Mouse (Mus musculus) bone marrow macrophage, adult 2 months (primary cell): ENCODE measurements at regions not wholly inside any gene's neighbourhood (a gene's known extent, or its start where the extent isn't known, plus 50 kb on each side); places are given as distances from the start of the nearest gene placed in this dataset.

Experiments used
- H3K27ac ChIP-seq: 2 replicates; pipeline ENCODE4 v1.5.1; 2012; ENCODE audit warnings: low read depth, low read length; ENCODE audit not compliant: insufficient read depth
- H3K4me1 ChIP-seq: 2 replicates; pipeline ENCODE4 v1.6.1; 2012; ENCODE audit warnings: low read length; ENCODE audit not compliant: control insufficient read depth, insufficient read depth
- H3K4me3 ChIP-seq: 2 replicates; pipeline ENCODE4 v1.5.1; 2012; ENCODE audit warnings: mild to moderate bottlenecking, low read length, moderate library complexity; ENCODE audit not compliant: insufficient read depth
- CTCF ChIP-seq: IDR thresholded peaks from 2 replicates; pipeline ENCODE4 v1.5.1; 2012; ENCODE audit warnings: low read depth, mild to moderate bottlenecking, low read length, moderate library complexity
- POLR2A ChIP-seq: IDR thresholded peaks from 2 replicates; pipeline ENCODE4 v1.6.1; 2012; ENCODE audit warnings: mild to moderate bottlenecking, low read depth, low read length, borderline replicate concordance

DNA sequence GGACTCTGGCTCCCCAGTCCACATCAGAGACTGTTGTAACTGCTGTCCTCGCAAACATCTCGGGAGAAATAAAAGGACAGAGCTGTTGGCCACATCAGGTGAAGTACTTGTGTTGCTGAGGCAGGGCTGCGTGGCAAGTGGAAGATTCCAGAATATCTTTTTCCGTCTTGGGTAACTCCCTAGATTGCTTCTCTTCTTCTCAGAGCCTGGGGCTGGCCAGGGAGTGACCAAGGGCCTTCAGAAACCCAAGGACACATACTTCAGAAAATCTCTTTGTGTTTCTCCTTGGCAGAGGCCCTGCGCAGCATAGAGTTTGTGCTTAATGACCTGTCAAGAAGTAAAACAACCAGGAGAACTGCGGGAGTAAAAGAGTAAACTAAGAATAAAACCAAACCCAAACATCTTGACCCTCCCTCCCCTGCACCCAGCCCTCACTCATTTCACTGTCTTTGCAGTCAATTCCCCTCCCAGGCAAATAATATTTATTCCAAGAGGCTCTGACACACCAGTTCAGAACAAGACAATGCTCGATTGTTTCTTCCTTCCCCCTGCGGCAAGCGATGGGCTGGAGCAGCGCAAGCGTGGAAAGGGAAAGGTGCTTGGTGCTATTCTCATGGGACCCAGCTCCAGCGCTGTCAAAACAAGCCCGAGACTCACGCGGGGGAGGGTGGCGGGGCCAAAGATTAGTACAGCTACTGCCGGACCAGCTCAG lies 223.6 kb upstream of the Tmem45b start:
- TF ChIP-seq CTCF (no peak), POLR2A (no peak)
- H3K27ac ChIP-seq, result no peak overlapping the region
- no peak overlapping the region for H3K4me3 ChIP-seq
- H3K4me1 ChIP-seq, result no peaks in the 10 kb centered on the region

DNA sequence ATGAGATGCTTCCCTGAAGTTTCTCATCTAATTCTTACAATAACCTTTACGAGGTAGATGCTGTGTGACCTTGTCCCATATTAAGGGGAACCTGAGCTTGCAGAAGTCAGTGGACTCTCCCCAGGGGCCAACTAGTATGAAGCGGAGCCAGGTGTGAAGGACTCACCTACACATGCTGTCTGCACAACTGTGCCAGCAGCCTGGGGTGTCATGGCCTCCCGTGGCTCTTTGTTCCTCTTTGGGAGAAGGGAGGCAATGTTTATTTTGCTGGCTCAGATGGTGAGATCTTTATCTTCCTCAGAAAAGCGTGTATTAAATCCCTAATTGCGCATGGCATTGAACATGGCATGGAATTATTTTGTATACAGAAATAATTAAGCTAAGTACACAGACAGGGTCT lies 222.2 kb upstream of the Tmem45b start:
- Histone ChIP-seq H3K4me1 (no peaks in the 10 kb centered on the region), H3K4me3 (no peak overlapping the region), H3K27ac (no peak overlapping the region)
- TF ChIP-seq POLR2A (no peak), CTCF (no peak)

DNA sequence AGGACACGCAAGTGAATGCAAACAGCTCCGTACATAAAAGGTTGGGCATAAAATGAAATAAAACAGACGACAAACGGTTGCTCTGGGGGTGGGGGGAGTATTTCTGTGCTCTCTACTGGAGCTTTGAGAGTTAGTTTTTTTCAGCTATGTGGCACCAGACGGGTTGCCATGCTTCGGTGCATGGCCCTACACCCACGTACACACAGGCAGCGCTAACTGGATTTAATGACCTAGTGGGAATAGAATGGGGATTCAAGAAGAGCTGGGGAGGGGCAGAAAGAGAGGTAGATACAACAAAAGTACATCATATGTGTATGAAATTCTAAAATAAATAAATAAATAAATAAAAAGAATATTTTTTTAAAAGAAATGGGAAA lies 220.5 kb upstream of the Tmem45b start:
- Histone ChIP-seq H3K27ac (no peak overlapping the region), H3K4me1 (no peaks in the 10 kb centered on the region), H3K4me3 (no peak overlapping the region)
- TF ChIP-seq CTCF (no peak), POLR2A (no peak)

DNA sequence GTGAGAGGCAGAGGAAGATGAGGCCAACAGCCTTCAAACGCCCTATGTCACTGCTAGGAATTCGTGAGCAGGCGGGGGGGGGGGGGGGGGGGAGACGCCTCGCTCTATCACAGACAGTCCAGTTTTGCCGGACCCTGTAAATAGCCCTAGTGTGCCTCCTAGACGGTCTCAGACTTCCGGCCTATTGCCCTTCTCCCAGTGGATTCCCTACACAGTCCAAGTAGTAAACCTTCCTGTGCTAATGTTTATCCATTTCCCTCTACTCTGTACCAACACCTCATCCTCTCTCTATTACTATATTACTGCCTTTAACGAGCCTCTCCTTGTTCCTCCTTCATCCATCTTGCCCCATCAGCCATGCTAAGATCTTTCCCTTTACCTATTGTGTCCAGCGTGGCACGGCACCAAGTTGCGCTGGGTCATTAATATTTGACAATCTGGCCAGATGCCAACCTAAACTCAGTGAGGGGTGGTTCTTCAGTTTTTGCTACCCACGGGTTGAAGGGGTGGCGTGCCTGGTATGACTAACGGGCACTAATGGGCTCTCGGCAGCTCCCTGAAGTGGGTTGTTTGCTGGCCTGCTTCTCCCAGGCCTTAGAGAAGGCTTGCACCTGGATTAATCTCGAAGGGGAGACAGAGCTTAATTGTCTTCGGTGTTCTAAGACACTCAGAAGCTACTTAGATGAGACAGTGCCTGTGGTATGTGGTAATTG lies 220.0 kb upstream of the Tmem45b start:
- H3K4me3 ChIP-seq, result no peak overlapping the region
- H3K4me1 ChIP-seq, result no peaks in the 10 kb centered on the region
- TF ChIP-seq POLR2A, result no peak
- no peak overlapping the region for H3K27ac ChIP-seq

DNA sequence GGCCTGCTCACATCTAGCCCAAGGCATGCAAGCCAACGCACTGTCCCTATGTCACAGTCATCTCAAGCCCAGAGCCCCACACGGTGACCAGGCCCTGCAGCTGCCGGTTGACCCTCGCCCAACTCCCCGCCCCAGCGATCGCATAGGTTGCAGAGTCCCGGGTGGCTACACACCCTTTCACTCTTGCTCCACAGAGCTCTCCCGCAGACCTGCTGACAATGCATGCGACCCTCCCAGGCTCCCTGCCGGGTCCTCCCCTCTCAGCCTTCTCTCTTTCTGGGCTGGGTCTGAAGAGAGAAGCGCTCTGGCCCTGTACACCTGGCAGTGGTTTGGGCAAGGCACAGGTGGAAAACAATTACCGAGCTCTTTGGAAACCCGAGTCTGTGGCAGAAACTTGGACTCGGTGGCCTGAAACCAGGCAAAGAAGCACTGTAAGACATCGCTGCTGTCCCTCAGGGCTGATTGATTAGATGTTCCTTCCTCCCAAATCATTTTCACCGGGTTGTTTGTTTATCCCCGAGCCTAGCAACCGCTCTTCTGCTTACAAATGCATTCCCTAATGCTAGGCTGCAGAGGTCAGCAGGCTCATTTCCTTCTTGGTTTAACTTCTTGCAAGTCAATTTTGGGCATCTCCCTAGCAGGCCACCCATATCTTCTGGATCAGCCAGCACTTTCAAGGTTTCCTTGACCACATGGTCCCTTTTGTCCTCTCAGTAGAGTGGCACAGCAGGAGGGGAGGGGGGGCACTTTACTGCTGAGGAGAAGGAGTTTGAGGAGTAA lies 219.2 kb upstream of the Tmem45b start:
- TF ChIP-seq POLR2A (no peak), CTCF (no peak)
- H3K27ac ChIP-seq, result no peak overlapping the region
- H3K4me3 ChIP-seq, result no peak overlapping the region
- no peaks in the 10 kb centered on the region for H3K4me1 ChIP-seq

DNA sequence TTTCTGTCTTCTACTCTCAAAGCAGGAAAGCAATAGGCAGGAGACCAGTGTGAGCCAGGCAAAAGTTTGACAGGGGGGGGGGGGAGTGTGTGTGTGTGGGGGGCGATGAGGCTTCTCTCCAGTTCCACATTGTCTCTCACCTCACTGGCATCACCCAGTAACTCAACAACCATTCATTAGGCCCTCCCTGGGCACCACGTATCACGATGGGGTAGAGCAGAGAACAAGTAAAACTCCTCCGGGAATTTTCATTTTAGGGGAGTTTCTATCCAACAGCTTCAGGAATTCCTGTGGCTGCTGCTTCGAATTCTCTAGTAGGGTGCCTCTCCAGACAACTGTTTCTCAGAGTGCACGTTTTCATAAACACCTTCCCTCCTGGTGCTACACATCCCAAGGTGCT lies 218.6 kb upstream of the Tmem45b start:
- Histone ChIP-seq H3K27ac (no peak overlapping the region), H3K4me1 (no peaks in the 10 kb centered on the region), H3K4me3 (no peak overlapping the region)
- no peak for TF ChIP-seq POLR2A
- TF ChIP-seq CTCF, result no peak

DNA sequence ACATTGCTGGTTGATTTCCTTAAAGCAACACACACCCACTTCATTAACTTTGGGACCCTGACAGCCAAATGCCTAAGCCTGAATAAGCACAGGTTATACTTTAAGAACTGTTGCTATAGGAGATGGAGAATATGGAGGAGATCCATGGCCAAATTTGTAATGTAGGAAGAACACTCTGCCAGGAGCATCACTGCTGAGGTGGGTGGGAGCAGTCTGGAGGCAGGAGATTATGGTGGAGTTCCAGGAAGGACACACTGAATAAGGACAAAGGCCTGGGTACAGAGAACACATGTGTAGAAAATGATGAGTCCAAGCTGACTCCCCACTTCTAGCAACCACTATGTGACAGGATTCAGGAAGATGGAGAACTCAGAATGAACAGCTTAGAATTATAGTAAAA lies 212.9 kb upstream of the Tmem45b start:
- Histone ChIP-seq H3K4me1 (no peaks in the 10 kb centered on the region), H3K27ac (no peak overlapping the region), H3K4me3 (no peak overlapping the region)
- TF ChIP-seq POLR2A (no peak), CTCF (no peak)

DNA sequence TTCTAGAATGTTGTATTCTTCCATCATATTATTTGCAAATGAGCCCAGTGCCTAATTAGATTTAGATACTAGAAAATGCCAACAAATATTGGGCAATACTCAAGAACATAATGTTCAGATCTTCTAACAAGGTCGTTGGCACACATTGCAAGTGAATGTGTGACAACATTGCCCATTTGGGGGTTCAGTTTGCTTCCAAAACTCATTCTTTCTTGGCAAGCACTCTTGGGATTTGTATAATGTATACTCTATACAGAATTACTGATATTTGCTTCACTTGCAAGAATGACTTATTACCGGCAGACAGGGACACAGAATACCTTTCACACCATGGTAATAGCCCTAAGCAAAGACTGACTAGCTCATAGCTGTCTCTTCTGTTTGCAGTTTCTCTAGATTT lies 194.8 kb upstream of the Tmem45b start:
- TF ChIP-seq CTCF (no peak), POLR2A (no peak)
- H3K27ac ChIP-seq, result no peak overlapping the region
- no peak overlapping the region for H3K4me3 ChIP-seq
- no peaks in the 10 kb centered on the region for H3K4me1 ChIP-seq

DNA sequence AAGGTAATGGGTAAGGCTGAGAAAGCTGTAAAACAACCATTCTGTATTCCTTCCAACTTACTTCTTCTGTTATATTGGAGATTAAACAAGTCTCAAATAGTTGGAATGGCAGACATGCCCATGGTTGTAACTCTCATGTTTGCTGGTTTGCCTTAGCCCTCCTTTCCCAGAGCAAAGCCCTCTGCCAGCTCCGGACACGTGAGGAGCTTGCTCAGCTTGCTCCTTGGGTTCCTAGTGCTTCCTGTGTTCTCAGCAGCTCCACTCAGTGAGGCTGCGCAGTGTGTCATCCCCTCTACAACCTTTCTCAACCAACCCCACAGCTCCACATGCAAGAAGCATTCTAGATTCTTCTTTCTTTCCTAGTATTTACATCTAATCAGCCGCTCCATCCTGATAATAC lies 193.3 kb upstream of the Tmem45b start:
- no peaks in the 10 kb centered on the region for H3K4me1 ChIP-seq
- H3K4me3 ChIP-seq, result no peak overlapping the region
- TF ChIP-seq POLR2A (no peak), CTCF (no peak)
- H3K27ac ChIP-seq, result no peak overlapping the region

DNA sequence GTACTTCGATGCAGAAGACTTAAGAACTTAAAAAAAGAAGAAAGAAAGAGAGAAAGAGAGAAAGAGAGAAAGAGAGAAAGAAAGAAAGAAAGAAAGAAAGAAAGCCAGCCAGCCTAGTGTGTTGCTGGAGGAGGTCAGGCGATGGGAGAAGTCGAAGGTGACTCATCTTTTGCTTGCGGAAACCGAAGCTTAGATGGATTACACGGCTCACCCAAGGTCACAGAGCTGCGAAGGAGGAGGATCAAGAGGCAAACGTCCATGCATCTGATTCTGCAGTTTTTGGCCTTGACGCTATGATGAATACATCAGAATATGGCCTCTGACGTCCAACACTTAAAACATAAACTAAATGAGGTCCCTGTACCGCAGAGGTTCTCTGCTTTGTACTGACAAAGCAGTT lies 192.4 kb upstream of the Tmem45b start:
- Histone ChIP-seq H3K4me1 (no peaks in the 10 kb centered on the region), H3K27ac (no peak overlapping the region), H3K4me3 (no peak overlapping the region)
- TF ChIP-seq CTCF (no peak), POLR2A (no peak)

DNA sequence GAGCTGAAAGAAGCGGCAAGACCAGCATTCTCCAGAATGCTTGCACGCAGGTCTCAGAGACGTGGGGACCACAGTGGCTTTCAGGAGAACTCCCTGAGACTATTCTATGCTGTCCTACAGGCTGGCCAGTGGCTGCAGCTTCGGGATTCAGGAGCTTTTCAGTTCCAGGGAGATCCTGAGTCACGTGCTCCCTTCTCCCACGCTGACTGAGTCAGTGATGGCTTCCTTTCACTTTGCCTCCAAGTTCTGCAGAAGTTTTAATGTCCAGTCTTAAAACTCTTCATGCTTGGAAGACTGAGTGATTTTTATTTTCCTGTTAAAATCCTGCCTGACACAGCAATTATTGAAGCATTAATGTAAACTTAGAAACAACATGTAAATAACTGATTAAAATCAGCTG lies 190.5 kb upstream of the Tmem45b start:
- TF ChIP-seq POLR2A (no peak), CTCF (no peak)
- no peaks in the 10 kb centered on the region for H3K4me1 ChIP-seq
- no peak overlapping the region for H3K27ac ChIP-seq
- no peak overlapping the region for H3K4me3 ChIP-seq
